Mouse (Mus musculus) E14TG2a.4 (cell line): ENCODE data around the gene Olfr283.
A peak's percentile ranks its signal among the peaks of the same experiment; 100 is the strongest.

Experiments used
- H3K27me3 ChIP-seq: 2 replicates; pipeline ENCODE4 v1.6.1; 2014; ENCODE audit warnings: low read length, control low read depth; ENCODE audit not compliant: insufficient read depth
- H3K36me3 ChIP-seq: 2 replicates; pipeline ENCODE4 v1.6.1; 2014; ENCODE audit warnings: low read length, control low read depth; ENCODE audit not compliant: insufficient read depth
- H3K4me1 ChIP-seq: replicated peaks from 2 replicates; pipeline ENCODE4 v1.6.1; 2014; ENCODE audit warnings: low read depth, low read length, control low read depth
- H3K4me3 ChIP-seq: replicated peaks from 2 replicates; pipeline ENCODE4 v1.5.1; 2014; ENCODE audit warnings: mild to moderate bottlenecking, low read length
- H3K9me3 ChIP-seq: 2 replicates; pipeline ENCODE4 v1.6.1; 2014; ENCODE audit warnings: low read length, control low read depth
- CTCF ChIP-seq: conservative IDR thresholded peaks from 2 replicates; pipeline ENCODE4 v1.5.1; 2014; ENCODE audit warnings: low read length
- NANOG ChIP-seq: IDR thresholded peaks from 2 replicates; pipeline ENCODE4 v1.6.1; 2014; ENCODE audit warnings: borderline replicate concordance, low read length, mixed read lengths
- POU5F1 ChIP-seq: IDR thresholded peaks from 2 replicates; pipeline ENCODE4 v1.6.1; 2014; ENCODE audit warnings: low read length, borderline replicate concordance

The Olfr283 gene

GRCm38 (mm10) chr15:98378209-98378608 lies 2.5 kb downstream of the Olfr283 start:
- no peaks in the 10 kb centered on the region for H3K36me3 ChIP-seq
- TF ChIP-seq POU5F1: no peak
- no peak for TF ChIP-seq NANOG
- TF ChIP-seq CTCF: no peak

DNA sequence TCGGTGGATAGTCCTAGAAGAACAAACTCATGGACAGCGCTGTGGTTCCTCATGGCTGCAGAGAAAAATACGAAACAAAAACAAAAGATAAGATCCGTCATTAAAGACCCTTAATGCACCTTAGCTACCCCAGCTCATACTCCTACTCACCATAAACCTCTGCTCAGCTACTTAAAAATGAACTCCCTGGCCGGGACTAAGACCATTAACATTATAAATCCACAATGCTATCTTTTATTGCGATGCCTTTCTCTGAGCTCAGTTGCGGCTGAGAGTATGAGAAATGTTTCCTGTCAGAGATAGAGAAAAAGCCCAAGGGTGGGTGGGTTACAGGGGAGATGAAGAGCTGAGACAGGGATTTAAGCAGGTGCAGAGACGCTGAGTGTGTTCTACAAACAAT lies 39.9 kb downstream of the Olfr283 start, which contains the start of gene Olfr284:
Gene Olfr284, minus strand, starts transcription at position 101 of the 400 bp plus-strand sequence.
- Histone ChIP-seq H3K4me1 (no peaks in the 10 kb centered on the region), H3K36me3 (no peaks in the 10 kb centered on the region), H3K27me3 (0 out of 2 replicates have a peak, but pooled peaks cover 2% of the 10 kb centered on the region), H3K9me3 (no peaks in the 10 kb centered on the region), H3K4me3 (no peak within 1 kb of the TSS)
- no peak for TF ChIP-seq POU5F1

More at GRCm38 (mm10) chr15:98378209-98378608, 2.5 kb downstream of the Olfr283 start:
- H3K4me1 ChIP-seq: no peaks in the 10 kb centered on the region; the same call in 1 of the 2 replicates
- H3K27me3 ChIP-seq: peaks cover 15% of the 10 kb centered on the region
- 0 out of 2 replicates have a peak overlapping the region, but pooled peaks have one; percentile 37 for H3K4me3 ChIP-seq
- no peaks in the 10 kb centered on the region for H3K9me3 ChIP-seq
